Mouse (Mus musculus) heart, embryonic 10.5 days (tissue): Measurements from ENCODE around the gene Gss. TPM values are rescaled to one million over a fixed set of nuclear protein-coding genes. Genes with fewer than 3 reads are reported as not detected.

Source experiments
- DNase-seq: peaks from one replicate; pipeline ENCODE4 v3.0.0-alpha.2; 2017; ENCODE audit warnings: low spot score
- H3K27ac ChIP-seq: fragments of 300-500 bp; sonication (generic); 2 replicates; pipeline ENCODE4 v1.5.1; 2016; ENCODE audit warnings: mild to moderate bottlenecking
- H3K27me3 ChIP-seq: fragments of 300-500 bp; sonication (generic); 2 replicates; pipeline ENCODE4 v1.6.1; 2016; ENCODE audit warnings: mild to moderate bottlenecking; ENCODE audit not compliant: poor library complexity, insufficient read depth, severe bottlenecking
- H3K36me3 ChIP-seq: fragments of 300-500 bp; sonication (generic); 2 replicates; pipeline ENCODE4 v1.6.1; 2016; ENCODE audit warnings: mild to moderate bottlenecking, moderate library complexity
- H3K4me1 ChIP-seq: fragments of 300-500 bp; sonication (generic); 2 replicates; pipeline ENCODE4 v1.6.1; 2016; ENCODE audit warnings: mild to moderate bottlenecking
- H3K4me3 ChIP-seq: fragments of 300-500 bp; sonication (generic); 2 replicates; pipeline ENCODE4 v1.5.1; 2016; ENCODE audit warnings: mild to moderate bottlenecking, moderate library complexity
- H3K9me3 ChIP-seq: fragments of 300-500 bp; sonication (generic); 2 replicates; pipeline ENCODE4 v1.6.1; 2016; ENCODE audit warnings: mild to moderate bottlenecking, moderate library complexity
- WGBS: fragments of 180-500 bp; shearing (Covaris S2); methylation state at CpG from one replicate; pipeline ENCODE4 v1.1.7; 2016; 5-methylcytosine and 5-hydroxymethylcytosine counted together
- polyA plus RNA-seq: library from polyadenylated mRNA; unstranded; fragments of >200 nt; fragmentation: Nextera tagmentation; extraction: Ambion mirVana; gene quantifications from 2 replicates; pipeline ENCODE4 v1.2.1, GENCODE M21; 2016

Gss gene
- polyA plus RNA-seq, 1 experiment from 2014 or later, result 29.1 TPM

GRCm38 (mm10) chr2:155583927-155584530, 8.6 kb downstream of the Gss start:
- Histone ChIP-seq H3K27me3 (no peaks in the 10 kb centered on the region), H3K4me3 (no peak overlapping the region), H3K27ac (no peak overlapping the region), H3K9me3 (no peaks in the 10 kb centered on the region), H3K36me3 (no peaks in the 10 kb centered on the region), H3K4me1 (no peaks in the 10 kb centered on the region)
- no peak for DNase-seq
- 48% methylated on average over 5 of the region's 5 CpGs for WGBS

GRCm38 (mm10) chr2:155582996-155583395, 9.6 kb downstream of the Gss start:
- Histone ChIP-seq H3K9me3 (no peaks in the 10 kb centered on the region), H3K4me1 (no peaks in the 10 kb centered on the region), H3K27ac (no peak overlapping the region), H3K36me3 (no peaks in the 10 kb centered on the region), H3K4me3 (no peak overlapping the region), H3K27me3 (no peaks in the 10 kb centered on the region)
- WGBS, result 78% methylated on average over 5 of the region's 5 CpGs
- no peak for DNase-seq

- 73% methylated on average over 4 of the region's 4 CpGs for WGBS
- H3K4me3 ChIP-seq, result no peak overlapping the region
- H3K27me3 ChIP-seq, result no peaks in the 10 kb centered on the region
- no peaks in the 10 kb centered on the region for H3K36me3 ChIP-seq
- H3K4me1 ChIP-seq, result no peaks in the 10 kb centered on the region
- no peaks in the 10 kb centered on the region for H3K9me3 ChIP-seq
- no peak overlapping the region for H3K27ac ChIP-seq
- no peak for DNase-seq
These were observed 10.1 kb downstream of the Gss start for GRCm38 (mm10) chr2:155582384-155582995.

GRCm38 (mm10) chr2:155580331-155580730, 12.3 kb downstream of the Gss start:
- 89% methylated on average over 3 of the region's 3 CpGs for WGBS
- Histone ChIP-seq H3K36me3 (peaks cover 4% of the 10 kb centered on the region; the same call in 1 of the 2 replicates), H3K9me3 (no peaks in the 10 kb centered on the region), H3K4me3 (no peak overlapping the region), H3K4me1 (no peaks in the 10 kb centered on the region), H3K27ac (no peak overlapping the region), H3K27me3 (no peaks in the 10 kb centered on the region)
- no peak for DNase-seq

- Histone ChIP-seq H3K27ac (no peak overlapping the region), H3K4me1 (no peaks in the 10 kb centered on the region), H3K9me3 (no peaks in the 10 kb centered on the region), H3K36me3 (peaks cover 11% of the 10 kb centered on the region; the same call in 1 of the 2 replicates), H3K27me3 (no peaks in the 10 kb centered on the region), H3K4me3 (no peak overlapping the region)
- WGBS, result 82% methylated on average over 9 of the region's 9 CpGs
- DNase-seq, result no peak
These were observed 16.0 kb downstream of the Gss start for GRCm38 (mm10) chr2:155576656-155577055.

- 89% methylated on average over 4 of the region's 4 CpGs for WGBS
- peaks cover 11% of the 10 kb centered on the region; the same call in 1 of the 2 replicates for H3K36me3 ChIP-seq
- no peaks in the 10 kb centered on the region for H3K4me1 ChIP-seq
- H3K27me3 ChIP-seq, result no peaks in the 10 kb centered on the region
- no peak overlapping the region for H3K4me3 ChIP-seq
- H3K9me3 ChIP-seq, result no peaks in the 10 kb centered on the region
- no peak for DNase-seq
- no peak overlapping the region for H3K27ac ChIP-seq
These were observed 17.9 kb downstream of the Gss start for GRCm38 (mm10) chr2:155574700-155575099.

GRCm38 (mm10) chr2:155573996-155574395, 18.6 kb downstream of the Gss start:
- no peaks in the 10 kb centered on the region for H3K27me3 ChIP-seq
- no peak for DNase-seq
- no peak overlapping the region for H3K4me3 ChIP-seq
- H3K9me3 ChIP-seq, result no peaks in the 10 kb centered on the region
- 89% methylated on average over 7 of the region's 7 CpGs for WGBS
- H3K4me1 ChIP-seq, result no peaks in the 10 kb centered on the region
- no peak overlapping the region for H3K27ac ChIP-seq
- peaks cover 11% of the 10 kb centered on the region; the same call in 1 of the 2 replicates for H3K36me3 ChIP-seq

GRCm38 (mm10) chr2:155573001-155573400, 19.6 kb downstream of the Gss start:
- Histone ChIP-seq H3K27ac (no peak overlapping the region), H3K36me3 (peaks cover 11% of the 10 kb centered on the region; the same call in 1 of the 2 replicates), H3K27me3 (no peaks in the 10 kb centered on the region), H3K4me3 (no peak overlapping the region), H3K9me3 (no peaks in the 10 kb centered on the region), H3K4me1 (no peaks in the 10 kb centered on the region)
- no peak for DNase-seq
- 81% methylated on average over 9 of the region's 9 CpGs for WGBS

GRCm38 (mm10) chr2:155569223-155569807, 23.3 kb downstream of the Gss start:
- DNase-seq, result no peak
- no peaks in the 10 kb centered on the region for H3K9me3 ChIP-seq
- H3K27ac ChIP-seq, result no peak overlapping the region
- no peak overlapping the region for H3K4me3 ChIP-seq
- H3K4me1 ChIP-seq, result no peaks in the 10 kb centered on the region
- peaks cover 17% of the 10 kb centered on the region; the same call in 1 of the 2 replicates for H3K36me3 ChIP-seq
- WGBS, result 57% methylated on average over 3 of the region's 3 CpGs
- no peaks in the 10 kb centered on the region for H3K27me3 ChIP-seq

GRCm38 (mm10) chr2:155567751-155568150, 24.9 kb downstream of the Gss start:
- H3K27me3 ChIP-seq, result no peaks in the 10 kb centered on the region
- no peak for DNase-seq
- H3K4me3 ChIP-seq, result no peak overlapping the region
- no peak overlapping the region for H3K27ac ChIP-seq
- H3K4me1 ChIP-seq, result no peaks in the 10 kb centered on the region
- 79% methylated on average over 5 of the region's 5 CpGs for WGBS
- peaks cover 23% of the 10 kb centered on the region; the same call in 1 of the 2 replicates for H3K36me3 ChIP-seq
- no peaks in the 10 kb centered on the region for H3K9me3 ChIP-seq

- H3K9me3 ChIP-seq, result no peaks in the 10 kb centered on the region
- WGBS, result 73% methylated on average over 4 of the region's 4 CpGs
- H3K36me3 ChIP-seq, result peaks cover 28% of the 10 kb centered on the region; the same call in 1 of the 2 replicates
These were observed 29.7 kb downstream of the Gss start for GRCm38 (mm10) chr2:155562934-155563333.

GRCm38 (mm10) chr2:155562209-155562608, 30.4 kb downstream of the Gss start:
- H3K4me1 ChIP-seq, result no peaks in the 10 kb centered on the region
- H3K36me3 ChIP-seq, result peaks cover 26% of the 10 kb centered on the region; the same call in 1 of the 2 replicates
- H3K27ac ChIP-seq, result no peak overlapping the region
- H3K27me3 ChIP-seq, result no peaks in the 10 kb centered on the region; the same call in 1 of the 2 replicates
- DNase-seq, result no peak
- H3K9me3 ChIP-seq, result no peaks in the 10 kb centered on the region
- H3K4me3 ChIP-seq, result no peak overlapping the region
- WGBS, result 53% methylated on average over 1 of the region's 1 CpGs

More at GRCm38 (mm10) chr2:155562934-155563333, 29.7 kb downstream of the Gss start:
- no peak overlapping the region for H3K27ac ChIP-seq
- no peaks in the 10 kb centered on the region for H3K27me3 ChIP-seq
- H3K4me1 ChIP-seq, result no peaks in the 10 kb centered on the region
- no peak for DNase-seq
- no peak overlapping the region for H3K4me3 ChIP-seq

- Histone ChIP-seq H3K4me3 (no peak overlapping the region), H3K27me3 (no peaks in the 10 kb centered on the region; the same call in 1 of the 2 replicates), H3K4me1 (no peaks in the 10 kb centered on the region), H3K27ac (no peak overlapping the region), H3K36me3 (0 out of 2 replicates have a peak, but pooled peaks cover 5% of the 10 kb centered on the region), H3K9me3 (no peaks in the 10 kb centered on the region)
- 73% methylated on average over 2 of the region's 2 CpGs for WGBS
- no peak for DNase-seq
These were observed 38.1 kb downstream of the Gss start for GRCm38 (mm10) chr2:155554426-155554985.
